In the genomic region with DNA sequence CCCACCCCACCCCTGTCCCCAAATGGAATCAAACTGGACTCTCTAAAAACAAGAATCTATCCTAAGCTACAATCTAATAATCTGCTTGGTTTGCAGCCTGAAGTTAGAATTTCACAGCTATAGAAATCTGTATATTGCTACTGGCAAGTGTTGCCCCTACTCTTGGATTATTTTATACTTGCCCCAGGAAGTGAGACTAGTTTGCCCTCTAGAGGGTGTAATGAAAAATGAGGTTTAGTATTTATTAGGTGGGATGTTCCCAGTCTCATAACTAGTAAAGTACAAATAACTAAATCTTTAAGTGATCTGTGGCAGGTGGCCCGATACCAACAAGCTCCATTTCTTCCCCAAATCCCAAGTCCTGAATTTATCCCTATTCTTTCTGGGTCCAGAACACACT, we compare ENCODE assay signal across 18 mouse cellular contexts. TPM values are rescaled to one million over a fixed set of nuclear protein-coding genes. Genes with fewer than 3 reads are reported as not detected.
A peak's percentile ranks its signal among the peaks of the same experiment; 100 is the strongest.
DNase-seq lines count a peak whose midpoint lies in the region; ATAC-seq and TF ChIP-seq lines count a peak whose summit lies in the region.
"Had no signal": no experiment of that assay in that cellular context is flagged by ENCODE, and none has a peak within 500 bp of the region (broad histone marks: within the 10 kb centered on the region; RNA-seq: fewer than 3 reads in every experiment).

No protein-coding gene starts in this region.

- DNase-seq in kidney, postnatal 0 days (ENCODE audit: low spot score), result peak; percentile 52
- DNase-seq in kidney, postnatal 10 days, result no peak
- peak; percentile 49 for DNase-seq in A20 (ENCODE audit: low read depth, low spot score)
- DNase-seq in CH12.LX (ENCODE audit: extremely low read depth), result no peak
- DNase-seq in adrenal gland, adult 18-20 months (ENCODE audit: low spot score in 2 of 2), result no peak
- DNase-seq: cerebellum, adult 2 months; gastrocnemius, postnatal 25 days; kidney, postnatal 14 days; right cerebral cortex, adult 18-20 months; thymus, postnatal 14 days had no signal

- no peak overlapping the region for H3K4me3 ChIP-seq in kidney, postnatal 0 days (replicated peaks; ENCODE audit: low read depth, low read length)
- H3K4me3 ChIP-seq in CH12.LX (replicated peaks in 1 of 3; ENCODE audit: low read depth in 2 of 3, low read length in 2 of 3, poor library complexity in 1 of 3), result no peak overlapping the region
- H3K4me3 ChIP-seq in hindbrain, embryonic 16.5 days (ENCODE audit: low read length), result no peak overlapping the region
- H3K4me3 ChIP-seq: heart, embryonic 15.5 days; hindbrain, embryonic 15.5 days; limb, embryonic 10.5 days had no signal

- TF ChIP-seq EP300 in CH12.LX (IDR thresholded peaks at IDR 0.05; ENCODE audit: low read length), result no peak

- H3K4me1 ChIP-seq in kidney, postnatal 0 days (replicated peaks; ENCODE audit: insufficient read depth, low read length), result no peaks in the 10 kb centered on the region
- peaks cover 0 to 34% of the 10 kb centered on the region in 2 experiments; a peak in 1 of 4 replicates for H3K4me1 ChIP-seq in CH12.LX (ENCODE audit: control insufficient read depth in 1 of 2, insufficient read depth in 2 of 2)
- H3K4me1 ChIP-seq in hindbrain, embryonic 16.5 days (ENCODE audit: control insufficient read depth, insufficient read depth, low read depth, low read length), result no peaks in the 10 kb centered on the region
- H3K4me1 ChIP-seq: hindbrain, embryonic 15.5 days had no signal

- peaks cover 8% of the 10 kb centered on the region for H3K79me2 ChIP-seq in CH12.LX (replicated peaks; ENCODE audit: control insufficient read depth, extremely low read depth, insufficient read depth, poor library complexity, severe bottlenecking)

- no peaks in the 10 kb centered on the region for H3K36me3 ChIP-seq in kidney, postnatal 0 days (ENCODE audit: insufficient read depth, low read length)
- H3K36me3 ChIP-seq in CH12.LX (replicated peaks in 1 of 2; ENCODE audit: control insufficient read depth in 1 of 2, insufficient read depth in 1 of 2, low read length in 1 of 2), result peaks cover 0 to 43% of the 10 kb centered on the region in 2 experiments
- no peaks in the 10 kb centered on the region for H3K36me3 ChIP-seq in hindbrain, embryonic 16.5 days (ENCODE audit: control insufficient read depth, insufficient read depth, low read length)
- H3K36me3 ChIP-seq: heart, embryonic 15.5 days; hindbrain, embryonic 15.5 days had no signal

- TF ChIP-seq POLR2A in CH12.LX (IDR thresholded peaks at IDR 0.05; ENCODE audit: low read depth, low read length), result no peak

- H3K9ac ChIP-seq in kidney, postnatal 0 days (ENCODE audit: low read depth, low read length), result no peak overlapping the region
- no peak overlapping the region for H3K9ac ChIP-seq in CH12.LX (ENCODE audit: insufficient read depth, low read depth)
- H3K9ac ChIP-seq in hindbrain, embryonic 16.5 days (ENCODE audit: low read depth, low read length), result no peak overlapping the region
- H3K9ac ChIP-seq: heart, embryonic 15.5 days; hindbrain, embryonic 15.5 days; liver, embryonic 14.5 days had no signal

- in situ Hi-C loops in CH12.LX (cut with MboI; ENCODE audit: low pct_ligation_motif_present, low pct_unique_long_range_greater_than_20kb, low sequenced_read_pairs), result loop anchor here (10.0 kb wide), 1 partner anchor 183 kb away; no protein-coding TSS in a partner anchor

- no peak for ATAC-seq in kidney, postnatal 0 days (replicated peaks; ENCODE audit: low FRiP score, low read depth)
- 0 out of 2 replicates have a peak, but pooled peaks have one; percentile 50 for ATAC-seq in megakaryocyte-erythroid progenitor cell, adult 5-6 weeks (replicated peaks; ENCODE audit: low FRiP score, low TSS enrichment, poor library complexity, severe bottlenecking)
- no peak for ATAC-seq in hindbrain, embryonic 16.5 days

- no peak overlapping the region for H3K27ac ChIP-seq in kidney, postnatal 0 days
- no peak overlapping the region for H3K27ac ChIP-seq in CH12.LX (ENCODE audit: insufficient read depth, low read depth)
- H3K27ac ChIP-seq in hindbrain, embryonic 16.5 days (ENCODE audit: low read depth, low read length), result no peak overlapping the region
- H3K27ac ChIP-seq: heart, embryonic 15.5 days; hindbrain, embryonic 15.5 days; limb, embryonic 10.5 days; liver, embryonic 14.5 days; macrophage had no signal

- no peaks in the 10 kb centered on the region for H3K9me3 ChIP-seq in kidney, postnatal 0 days (replicated peaks; ENCODE audit: low read length)
- no peaks in the 10 kb centered on the region for H3K9me3 ChIP-seq in CH12.LX (replicated peaks; ENCODE audit: low read length)
- H3K9me3 ChIP-seq in hindbrain, embryonic 16.5 days (ENCODE audit: control insufficient read depth, low read length), result no peaks in the 10 kb centered on the region
- H3K9me3 ChIP-seq: G1E; heart, embryonic 15.5 days; hindbrain, embryonic 15.5 days; limb, embryonic 10.5 days had no signal

- TF ChIP-seq RAD21 in CH12.LX (IDR thresholded peaks at IDR 0.05; ENCODE audit: low read depth, low read length), result peak; percentile 77

- dilution Hi-C loops in CH12.LX (cut with MboI; ENCODE audit: extremely low pct_ligation_motif_present, extremely low pct_unique_long_range_greater_than_20kb, low sequenced_read_pairs), result no loop called here

- H3K4me2 ChIP-seq in kidney, postnatal 0 days (ENCODE audit: low read length), result no peak overlapping the region
- H3K4me2 ChIP-seq in CH12.LX (ENCODE audit: insufficient read depth, low read depth, poor library complexity, severe bottlenecking), result no peak overlapping the region
- H3K4me2 ChIP-seq in hindbrain, embryonic 16.5 days (ENCODE audit: low read length), result no peak overlapping the region
- H3K4me2 ChIP-seq: heart, embryonic 15.5 days; hindbrain, embryonic 15.5 days had no signal

- TF ChIP-seq CTCF in kidney, postnatal 0 days (IDR thresholded peaks at IDR 0.05; ENCODE audit: low read depth), result peak; percentile 67
- peak in 1 of 2 experiments; percentile 66; a peak in 2 of 4 replicates for TF ChIP-seq CTCF in CH12.LX (conservative IDR thresholded peaks at IDR 0.05 in 1 of 2, IDR thresholded peaks at IDR 0.05 in 1 of 2; ENCODE audit: low read depth in 2 of 2, low read length in 2 of 2)

- H3K27me3 ChIP-seq in kidney, postnatal 0 days (ENCODE audit: insufficient read depth, low read length), result no peaks in the 10 kb centered on the region
- no peaks in the 10 kb centered on the region for H3K27me3 ChIP-seq in CH12.LX (replicated peaks)
- no peaks in the 10 kb centered on the region for H3K27me3 ChIP-seq in hindbrain, embryonic 16.5 days (replicated peaks; ENCODE audit: control insufficient read depth, insufficient read depth, low read length)
- H3K27me3 ChIP-seq: heart, embryonic 15.5 days; hindbrain, embryonic 15.5 days had no signal

- WGBS in kidney, postnatal 0 days, result 79% methylated on average over 1 of the region's 1 CpGs
- WGBS in hindbrain, embryonic 16.5 days, result 94% methylated on average over 1 of the region's 1 CpGs

TF ChIP-seq in CH12.LX, 34 proteins besides CTCF, POLR2A, EP300 and RAD21:
- TF ChIP-seq IRF4 (IDR thresholded peaks at IDR 0.05; ENCODE audit: low read depth, low read length) (no peak), GABPA (IDR thresholded peaks at IDR 0.05; ENCODE audit: insufficient replicate concordance, low read depth, low read length) (no peak), NELFE (IDR thresholded peaks at IDR 0.05; ENCODE audit: low read depth, low read length) (no peak), PAX5 (IDR thresholded peaks at IDR 0.05; ENCODE audit: low read length) (no peak), SMC3 (IDR thresholded peaks at IDR 0.05; ENCODE audit: low read depth, low read length) (peak; percentile 56), JUND (conservative IDR thresholded peaks at IDR 0.05; ENCODE audit: low read depth, low read length) (no peak), MYC (IDR thresholded peaks at IDR 0.05; ENCODE audit: low read depth, low read length) (no peak), ZC3H11A (IDR thresholded peaks at IDR 0.05; ENCODE audit: low read depth, low read length) (peak; percentile 43; the same call in 1 of the 2 replicates), USF1 (IDR thresholded peaks at IDR 0.05; ENCODE audit: low read depth, low read length) (no peak), JUN (IDR thresholded peaks at IDR 0.05; ENCODE audit: insufficient read depth, low read depth, low read length) (no peak), ZKSCAN1 (IDR thresholded peaks at IDR 0.05; ENCODE audit: borderline replicate concordance, low read depth, low read length) (no peak), ZMIZ1 (IDR thresholded peaks at IDR 0.05; ENCODE audit: low read depth, low read length) (no peak), TBP (conservative IDR thresholded peaks at IDR 0.05; ENCODE audit: low read depth, low read length) (no peak), ETS1 (conservative IDR thresholded peaks at IDR 0.05; ENCODE audit: low read depth, low read length) (no peak), NRF1 (IDR thresholded peaks at IDR 0.05; ENCODE audit: low read depth, low read length) (no peak)
TF ChIP-seq in CH12.LX: peak in this region for 2.

RNA-seq across cellular contexts. Expression of a gene that starts 29.1 kb away (rescaled TPM):
- polyA plus RNA-seq in kidney, postnatal 0 days (2015; fragmentation: Nextera tagmentation; extraction: Ambion mirVana), result 50.4 and 50.5 TPM in 2 replicates
- 94.7 and 115 TPM in 2 replicates for total RNA-seq in CH12.LX (2012; rRNA removed)
- total RNA-seq in CH12.LX (2014; rRNA removed), result 107 and 121 TPM in 2 replicates
- 103 and 120 TPM in 2 replicates for polyA plus RNA-seq in CH12.LX (2012; ENCODE audit: insufficient read length, low read depth)
- 55.3 and 73.6 TPM in 2 replicates for total RNA-seq in megakaryocyte-erythroid progenitor cell, adult 5-6 weeks (2014; fragmentation: Nextera tagmentation)
- 135 and 155 TPM in 2 replicates for total RNA-seq in megakaryocyte-erythroid progenitor cell, adult 5-6 weeks (2017)
- total RNA-seq in adrenal gland, adult 18-20 months (2021), result 10 to 100 TPM; 15.0 to 16.9 TPM
- 36.0 and 38.4 TPM in 2 replicates for polyA plus RNA-seq in hindbrain, embryonic 16.5 days (2015; fragmentation: Nextera tagmentation; extraction: Ambion mirVana)

Comparison
In these comparisons a context has a peak if more than half of its experiments do, and no peak if none do; other contexts are left out.
1. DNase-seq: peak in kidney, postnatal 0 days (single experiment) and A20 (single experiment); none in kidney, postnatal 10 days (single experiment), CH12.LX (single experiment) and adrenal gland, adult 18-20 months (0 of 2).